Mouse (Mus musculus) ES-Bruce4 (cell line): Measurements from ENCODE around the gene Cnnm4.

Source experiments
- CTCF ChIP-seq: IDR thresholded peaks from one replicate; pipeline ENCODE4 v1.8.1; 2011; ENCODE audit warnings: low read depth, low read length
- EP300 ChIP-seq: IDR thresholded peaks from 2 replicates; pipeline ENCODE4 v1.6.1; 2011; ENCODE audit warnings: low read depth, low read length; ENCODE audit not compliant: insufficient read depth

- TF ChIP-seq EP300 (no peak), CTCF (no peak)
Observed at GRCm38 (mm10) chr1:36479903-36480899, 8.8 kb downstream of the Cnnm4 start.
